Mouse (Mus musculus) liver, embryonic 16.5 days (tissue): ENCODE data around the gene Psap. TPM values are rescaled to one million over a fixed set of nuclear protein-coding genes. Genes with fewer than 3 reads are reported as not detected.
"Not testable (repeated sequence)": the region's sequence is repeated elsewhere in the genome, so short reads cannot be mapped to it uniquely, and the experiment has no call there.

Source experiments
- ATAC-seq: fragments of 200-750 bp; cut with Nextera tagmentation; 2 replicates; pipeline ENCODE4 v1.8.0; 2017; ENCODE audit warnings: low read depth, mild to moderate bottlenecking, moderate number of reproducible peaks, moderate library complexity
- H3K27ac ChIP-seq: fragments of 300-500 bp; sonication (generic); 2 replicates; pipeline ENCODE4 v1.5.1; 2014; ENCODE audit warnings: mild to moderate bottlenecking, low read length
- H3K27me3 ChIP-seq: fragments of 300-500 bp; sonication (generic); 2 replicates; pipeline ENCODE4 v1.6.1; 2014; ENCODE audit warnings: low read depth, low read length, mixed read lengths; ENCODE audit not compliant: control insufficient read depth, insufficient read depth
- H3K36me3 ChIP-seq: fragments of 300-500 bp; sonication (generic); 2 replicates; pipeline ENCODE4 v1.6.1; 2014; ENCODE audit warnings: mild to moderate bottlenecking; ENCODE audit not compliant: control insufficient read depth, insufficient read depth
- H3K4me1 ChIP-seq: fragments of 300-500 bp; sonication (generic); 2 replicates; pipeline ENCODE4 v1.6.1; 2014; ENCODE audit warnings: low read depth, low read length, mixed read lengths; ENCODE audit not compliant: control insufficient read depth
- H3K4me2 ChIP-seq: fragments of 300-500 bp; sonication (generic); 2 replicates; pipeline ENCODE4 v1.6.1; 2014; ENCODE audit warnings: low read depth, low read length, mixed read lengths
- H3K4me3 ChIP-seq: fragments of 300-500 bp; sonication (generic); 2 replicates; pipeline ENCODE4 v1.5.1; 2014; ENCODE audit warnings: low read depth, mild to moderate bottlenecking, low read length
- H3K9ac ChIP-seq: fragments of 300-500 bp; sonication (generic); 2 replicates; pipeline ENCODE4 v1.6.1; 2014; ENCODE audit warnings: low read depth, low read length
- H3K9me3 ChIP-seq: fragments of 300-500 bp; sonication (generic); replicated peaks from 2 replicates; pipeline ENCODE4 v1.6.1; 2016; ENCODE audit warnings: low read length; ENCODE audit not compliant: control insufficient read depth
- WGBS: fragments of 180-500 bp; shearing (Covaris S2); extraction: QIAGEN DNeasy Blood & Tissue Kit; methylation state at CpG from one replicate; pipeline ENCODE4 v1.1.7; 2014; ENCODE audit not compliant: insufficient replicate concordance; 5-methylcytosine and 5-hydroxymethylcytosine counted together
- polyA plus RNA-seq: library from polyadenylated mRNA; unstranded; fragments of >200 nt; fragmentation: Nextera tagmentation; extraction: Ambion mirVana; gene quantifications from 2 replicates; pipeline ENCODE4 v1.2.1, GENCODE M21; 2015

Psap gene
- polyA plus RNA-seq, result 82.2 and 83.5 TPM in 2 replicates

- peak; percentile 91 for ATAC-seq
- 2% methylated on average over 54 of the region's 54 CpGs for WGBS
- Histone ChIP-seq H3K9me3 (no peaks in the 10 kb centered on the region), H3K27ac (peak within 1 kb of the TSS; percentile 75), H3K9ac (peak within 1 kb of the TSS; percentile 88), H3K36me3 (no peaks in the 10 kb centered on the region), H3K4me3 (peak within 1 kb of the TSS; percentile 84), H3K27me3 (no peaks in the 10 kb centered on the region), H3K4me1 (peaks cover 42% of the 10 kb centered on the region), H3K4me2 (peak within 1 kb of the TSS; percentile 68)
These were observed at the start of gene Psap for GRCm38 (mm10) chr10:60277207-60278005. TSS of gene Psap (plus strand) at chr10:60277627.

DNA sequence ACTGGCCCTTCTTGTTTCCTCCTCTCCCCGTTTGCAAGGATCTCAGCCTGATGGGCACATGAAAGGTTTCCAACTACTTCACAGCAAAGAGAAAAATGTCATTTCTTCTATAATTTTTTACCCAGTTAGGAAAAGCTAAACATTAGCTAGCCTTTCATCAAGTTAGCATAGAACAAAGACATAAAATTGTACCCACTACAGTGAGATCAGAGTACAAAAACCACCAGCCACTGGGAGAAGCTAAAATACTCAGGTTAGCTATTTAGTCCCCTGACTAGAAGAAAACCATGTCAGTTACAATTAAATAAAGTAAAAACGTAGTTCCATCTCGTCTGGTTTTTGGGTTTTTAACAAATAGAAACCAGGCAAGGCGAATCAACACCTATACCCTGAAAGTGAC, 49.8 kb upstream of the Psap start:
- no peak for ATAC-seq
- Histone ChIP-seq H3K27ac (no peak overlapping the region), H3K36me3 (no peaks in the 10 kb centered on the region), H3K4me3 (no peak overlapping the region), H3K9me3 (no peaks in the 10 kb centered on the region), H3K27me3 (no peaks in the 10 kb centered on the region), H3K4me2 (no peak overlapping the region), H3K4me1 (no peaks in the 10 kb centered on the region), H3K9ac (no peak overlapping the region)
- WGBS, result 43% methylated on average over 4 of the region's 4 CpGs

DNA sequence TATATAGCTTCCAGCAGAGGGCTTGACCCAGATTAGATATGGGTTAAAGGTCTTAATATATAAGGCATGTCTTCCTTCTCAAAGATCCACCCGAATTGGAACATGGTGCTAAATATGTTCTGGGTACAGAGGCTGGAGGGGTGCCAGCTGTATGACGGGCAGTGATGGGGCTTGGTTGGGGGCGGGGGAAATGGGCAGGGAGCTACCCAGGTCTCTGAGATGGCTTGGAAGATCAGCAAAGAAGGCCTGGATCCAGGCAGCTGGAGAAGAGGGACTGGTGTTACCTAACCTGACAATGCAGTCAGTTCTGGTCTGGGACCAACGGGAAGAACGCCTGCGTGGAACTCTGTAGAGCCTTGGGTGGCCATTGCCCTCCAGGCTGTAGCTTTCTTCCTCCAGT, 48.3 kb upstream of the Psap start:
- no peak overlapping the region for H3K4me2 ChIP-seq
- no peak overlapping the region for H3K27ac ChIP-seq
- no peak overlapping the region for H3K9ac ChIP-seq
- no peaks in the 10 kb centered on the region for H3K36me3 ChIP-seq
- H3K9me3 ChIP-seq, result no peaks in the 10 kb centered on the region
- no peaks in the 10 kb centered on the region for H3K4me1 ChIP-seq
- WGBS, result 64% methylated on average over 6 of the region's 6 CpGs
- ATAC-seq, result no peak
- no peaks in the 10 kb centered on the region for H3K27me3 ChIP-seq
- no peak overlapping the region for H3K4me3 ChIP-seq

GRCm38 (mm10) chr10:60230321-60231088, 46.9 kb upstream of the Psap start:
- H3K9ac ChIP-seq, result no peak overlapping the region
- no peaks in the 10 kb centered on the region for H3K27me3 ChIP-seq
- no peak overlapping the region for H3K4me3 ChIP-seq
- H3K36me3 ChIP-seq, result no peaks in the 10 kb centered on the region
- H3K27ac ChIP-seq, result no peak overlapping the region
- no peaks in the 10 kb centered on the region for H3K9me3 ChIP-seq
- WGBS, result 57% methylated on average over 6 of the region's 6 CpGs
- no peak for ATAC-seq
- no peak overlapping the region for H3K4me2 ChIP-seq
- no peaks in the 10 kb centered on the region for H3K4me1 ChIP-seq

- no peak for ATAC-seq
- Histone ChIP-seq H3K27ac (no peak overlapping the region), H3K36me3 (no peaks in the 10 kb centered on the region), H3K27me3 (no peaks in the 10 kb centered on the region), H3K4me1 (no peaks in the 10 kb centered on the region), H3K4me3 (no peak overlapping the region), H3K4me2 (no peak overlapping the region), H3K9ac (no peak overlapping the region), H3K9me3 (no peaks in the 10 kb centered on the region)
- WGBS, result 54% methylated on average over 9 of the region's 9 CpGs
These were observed 43.4 kb upstream of the Psap start for GRCm38 (mm10) chr10:60234006-60234405.

GRCm38 (mm10) chr10:60235876-60236275, 41.6 kb upstream of the Psap start:
- not testable (repeated sequence) for H3K27ac ChIP-seq
- 78% methylated on average over 6 of the region's 6 CpGs for WGBS

DNA sequence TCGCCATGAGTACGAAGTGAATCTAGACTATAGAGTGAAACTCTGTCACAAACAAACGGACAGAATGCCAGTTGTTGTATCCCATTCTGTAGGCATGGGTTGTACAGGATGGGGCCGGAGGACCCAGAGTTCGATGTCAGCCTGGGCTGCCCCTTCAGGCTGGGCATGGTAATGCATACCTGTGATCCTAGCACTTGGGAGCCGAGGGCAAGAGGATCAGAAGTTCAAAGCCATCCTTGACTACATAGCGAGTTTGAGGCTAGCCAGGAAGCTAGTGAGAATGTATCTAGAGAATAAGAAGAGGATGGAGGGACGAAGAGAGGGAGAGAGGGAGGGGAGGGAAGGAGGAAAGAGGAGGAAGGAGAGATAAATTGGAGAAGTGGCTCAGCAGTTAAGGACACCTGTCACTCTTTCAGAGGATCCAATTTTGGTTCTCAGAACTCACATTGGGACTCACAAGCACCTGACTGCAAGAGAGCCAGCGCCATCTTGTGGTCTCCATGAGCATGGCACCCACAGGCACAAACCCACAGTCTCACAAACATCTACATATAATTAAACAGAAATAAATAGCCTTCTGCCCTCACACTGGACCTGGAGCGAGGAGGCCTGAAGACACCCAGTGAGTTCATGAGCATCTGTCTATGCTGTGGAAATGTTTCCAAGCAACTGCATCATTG, 39.8 kb upstream of the Psap start:
- Histone ChIP-seq H3K9me3 (no peaks in the 10 kb centered on the region), H3K36me3 (no peaks in the 10 kb centered on the region), H3K4me3 (no peak overlapping the region), H3K27ac (no peak overlapping the region), H3K4me1 (no peaks in the 10 kb centered on the region), H3K27me3 (no peaks in the 10 kb centered on the region), H3K9ac (no peak overlapping the region), H3K4me2 (no peak overlapping the region)
- no peak for ATAC-seq
- 55% methylated on average over 10 of the region's 10 CpGs for WGBS

More at GRCm38 (mm10) chr10:60235876-60236275, 41.6 kb upstream of the Psap start:
- H3K4me3 ChIP-seq, ATAC-seq, H3K36me3 ChIP-seq, H3K9me3 ChIP-seq, H3K4me2 ChIP-seq, H3K9ac ChIP-seq, H3K4me1 ChIP-seq, H3K27me3 ChIP-seq: not testable (repeated sequence)

- H3K36me3 ChIP-seq, result no peaks in the 10 kb centered on the region
These were observed 37.0 kb upstream of the Psap start for GRCm38 (mm10) chr10:60240416-60240815.

More at GRCm38 (mm10) chr10:60240416-60240815, 37.0 kb upstream of the Psap start:
- no peaks in the 10 kb centered on the region for H3K9me3 ChIP-seq
- H3K9ac ChIP-seq, result no peak overlapping the region
- no peaks in the 10 kb centered on the region for H3K27me3 ChIP-seq
- WGBS, result 69% methylated on average over 6 of the region's 6 CpGs
- H3K4me1 ChIP-seq, result no peaks in the 10 kb centered on the region
- no peak overlapping the region for H3K4me2 ChIP-seq
- H3K27ac ChIP-seq, result no peak overlapping the region
- no peak for ATAC-seq
- H3K4me3 ChIP-seq, result no peak overlapping the region
